Mouse (Mus musculus) embryo, embryonic 11.5 days (tissue): Measurements from ENCODE around the gene Tnfrsf13c.
"Not testable (repeated sequence)": the region's sequence is repeated elsewhere in the genome, so short reads cannot be mapped to it uniquely, and the experiment has no call there.

ENCODE experiments used
- DNase-seq: peaks from one replicate; pipeline ENCODE4 v3.0.0-alpha.2; 2012; ENCODE audit warnings: low read depth, low spot score

Gene Tnfrsf13c

DNA sequence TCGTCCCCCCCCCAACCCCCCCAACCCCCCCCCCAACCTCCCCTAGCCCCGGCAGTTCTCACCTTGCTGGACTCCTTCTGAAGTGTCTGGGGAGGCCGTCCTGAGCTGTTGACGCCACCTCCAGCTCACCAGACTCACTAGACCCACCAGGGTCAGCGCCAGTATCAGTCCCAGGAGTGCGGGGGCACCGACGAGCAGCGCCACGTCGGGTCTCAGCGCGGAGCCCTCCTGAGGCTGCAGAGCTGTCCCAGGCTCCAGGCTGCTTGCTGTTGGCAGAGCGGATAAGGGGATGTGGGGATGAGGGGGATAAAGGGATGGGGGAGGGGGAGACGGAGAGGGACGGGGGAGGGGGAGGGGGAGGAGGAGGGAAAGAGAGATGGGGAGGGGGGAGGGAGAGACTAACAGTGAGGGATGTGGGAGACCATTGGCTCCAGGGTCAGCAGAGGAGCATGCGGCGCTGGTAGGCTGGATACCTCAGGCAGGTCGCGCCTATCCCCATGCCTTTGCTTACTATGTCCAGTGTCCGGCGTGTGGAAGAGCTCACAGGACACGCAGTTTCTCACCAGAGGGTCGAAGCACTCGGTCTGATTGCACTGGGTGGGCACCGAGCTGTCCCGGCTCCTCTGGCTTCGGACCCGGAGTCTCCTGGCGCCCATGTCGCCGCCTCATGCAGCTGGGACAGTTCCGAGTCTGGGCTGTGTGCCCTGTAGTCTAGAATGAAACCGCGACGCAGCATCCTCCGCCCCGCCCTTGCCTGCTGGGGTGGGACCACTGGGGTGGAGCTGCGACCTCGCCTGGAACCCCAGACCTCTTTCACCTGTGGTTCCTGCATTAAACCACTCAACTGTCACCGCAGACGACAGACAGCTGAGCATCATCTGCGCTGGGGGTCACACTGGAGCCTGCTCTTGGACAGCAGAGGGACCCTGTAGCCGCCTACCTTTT, at the start of gene Tnfrsf13c:
Tnfrsf13c (minus strand) TSS at position 713 of the 945 bp plus-strand sequence.
- DNase-seq = no peak

DNA sequence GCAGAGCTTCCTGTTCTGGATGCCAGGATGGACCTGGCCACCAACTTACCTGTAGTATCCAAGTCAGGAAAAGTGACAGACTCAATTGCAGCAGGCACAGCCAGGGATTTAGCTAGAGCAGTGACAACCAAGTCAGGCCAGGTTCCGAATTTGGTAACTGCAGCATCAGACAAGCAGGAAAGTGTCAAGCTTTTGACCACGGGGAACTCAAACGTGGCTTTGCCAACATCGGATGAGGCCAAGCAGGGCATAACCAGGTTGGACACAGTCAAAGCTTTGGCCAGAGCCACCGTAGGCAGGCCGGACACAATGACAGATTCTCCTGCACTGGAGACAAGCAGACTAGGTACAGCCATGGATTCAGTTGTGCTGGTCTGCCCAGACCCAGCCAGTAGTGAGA, 48.1 kb upstream of the Tnfrsf13c start:
- no peak for DNase-seq

- peak; percentile 69 for DNase-seq
Observed at GRCm38 (mm10) chr15:82271201-82271600, 47.0 kb upstream of the Tnfrsf13c start.

DNA sequence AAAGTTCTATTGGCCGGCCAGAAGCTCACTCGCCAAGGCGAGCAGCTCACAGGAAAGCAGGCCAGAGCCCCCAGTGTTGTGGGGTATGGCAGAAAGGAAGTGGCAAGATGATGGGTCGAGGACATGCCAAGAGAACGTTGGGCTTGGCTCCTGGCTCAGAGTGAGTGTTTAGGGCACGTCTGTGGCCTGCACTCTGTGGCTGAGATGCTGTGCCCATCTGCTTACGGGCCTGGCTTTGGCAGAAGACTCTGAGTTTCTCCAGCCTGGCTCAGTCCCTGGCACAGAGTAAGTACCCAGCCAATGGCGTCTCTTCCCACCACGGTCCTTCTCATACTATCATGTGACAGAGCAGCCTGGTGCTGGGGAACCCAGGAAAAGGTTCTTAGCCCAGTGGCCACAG, 44.6 kb upstream of the Tnfrsf13c start:
- no peak for DNase-seq

- DNase-seq = no peak
Observed at GRCm38 (mm10) chr15:82268185-82268584, 44.0 kb upstream of the Tnfrsf13c start.

DNA sequence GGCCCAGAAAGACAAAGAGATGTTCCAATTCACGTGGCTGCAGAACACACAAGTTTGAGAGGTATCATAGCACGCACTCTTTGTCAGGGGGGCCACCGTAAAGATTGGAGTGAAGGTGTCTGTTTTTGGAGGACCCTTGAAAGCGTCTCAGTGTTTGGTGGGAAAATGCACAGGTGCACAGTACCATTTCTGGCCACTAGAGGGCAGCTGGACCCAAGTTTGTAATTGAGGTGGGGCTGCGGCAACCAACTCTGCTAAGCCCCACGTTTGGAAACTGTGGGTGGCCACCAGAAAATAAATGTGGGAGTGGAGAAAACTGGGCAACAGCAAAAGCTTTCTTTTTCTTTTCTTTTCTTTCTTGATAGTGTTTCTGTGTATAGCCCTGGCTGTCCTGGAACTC, 42.2 kb upstream of the Tnfrsf13c start:
- peak; percentile 44 for DNase-seq

DNA sequence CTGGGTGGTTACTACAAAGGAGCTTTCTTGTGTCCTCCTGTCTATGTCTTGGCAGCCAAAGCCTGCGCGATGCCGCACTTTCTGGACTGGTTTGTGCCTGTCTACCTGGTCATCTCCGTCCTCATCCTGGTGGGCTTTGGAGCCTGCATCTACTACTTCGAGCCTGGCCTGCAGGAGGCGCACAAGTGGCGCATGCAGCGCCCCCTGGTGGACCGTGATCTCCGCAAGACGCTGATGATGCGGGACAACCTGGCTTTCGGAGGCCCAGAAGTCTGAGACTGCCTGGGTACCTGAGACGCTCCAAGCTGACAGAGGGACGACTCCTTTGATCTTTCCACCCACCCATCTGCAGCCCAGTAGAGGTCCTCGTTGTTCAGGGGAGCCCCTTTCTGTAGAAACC, 35.3 kb upstream of the Tnfrsf13c start:
- peak; percentile 56 for DNase-seq

GRCm38 (mm10) chr15:82255944-82256383, 31.8 kb upstream of the Tnfrsf13c start:
- peak; percentile 27 for DNase-seq

- no peak for DNase-seq
Observed at GRCm38 (mm10) chr15:82255248-82255647, 31.1 kb upstream of the Tnfrsf13c start.

DNA sequence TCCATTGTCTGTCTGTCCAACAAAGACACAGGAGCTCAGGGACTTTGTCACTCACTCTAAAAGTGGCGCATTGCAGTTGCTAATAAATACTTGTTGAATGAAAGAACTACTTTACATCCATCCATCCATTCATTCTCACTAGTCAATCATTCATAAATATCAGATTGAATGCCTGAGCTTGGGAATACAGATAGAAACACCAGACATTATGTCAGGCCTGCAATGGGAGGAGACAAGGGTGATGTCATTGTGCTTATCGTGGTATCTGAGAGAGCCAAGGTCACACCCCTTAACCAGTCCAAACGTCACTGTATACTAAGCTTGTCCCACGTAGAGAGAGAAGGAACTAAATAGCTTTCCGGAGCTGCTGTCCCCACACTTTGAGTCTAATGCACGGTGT, 27.9 kb upstream of the Tnfrsf13c start, which contains the start of gene 1500009C09Rik:
1500009C09Rik (plus strand) TSS at position 301 of the 400 bp plus-strand sequence.
- no peak for DNase-seq

GRCm38 (mm10) chr15:82251579-82251978, 27.4 kb upstream of the Tnfrsf13c start:
- no peak for DNase-seq

GRCm38 (mm10) chr15:82247131-82247776, 23.1 kb upstream of the Tnfrsf13c start:
- no peak for DNase-seq

DNA sequence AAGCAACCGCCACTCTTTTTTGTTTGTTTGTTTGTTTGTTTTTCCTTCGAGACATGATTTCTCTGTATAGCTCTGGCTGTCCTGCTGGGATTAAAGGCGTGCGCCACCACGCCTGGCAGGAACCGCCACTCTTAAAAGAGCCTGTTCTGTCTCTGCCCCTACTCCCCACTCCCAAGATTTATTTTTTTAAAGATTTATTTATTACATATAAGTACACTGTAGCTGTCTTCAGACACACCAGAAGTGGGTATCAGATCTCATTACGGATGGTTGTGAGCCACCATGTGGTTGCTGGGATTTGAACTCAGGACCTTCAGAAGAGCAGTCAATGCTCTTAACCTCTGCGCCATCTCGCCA, 20.6 kb upstream of the Tnfrsf13c start:
- not testable (repeated sequence) for DNase-seq

GRCm38 (mm10) chr15:82244115-82244804, 20.1 kb upstream of the Tnfrsf13c start, which contains the start of gene Cenpm:
Gene Cenpm, minus strand, starts transcription at chr15:82244748.
- peak; percentile 84 for DNase-seq

GRCm38 (mm10) chr15:82243742-82244114, 19.6 kb upstream of the Tnfrsf13c start:
- no peak for DNase-seq

GRCm38 (mm10) chr15:82243311-82243710, 19.1 kb upstream of the Tnfrsf13c start:
- no peak for DNase-seq

DNA sequence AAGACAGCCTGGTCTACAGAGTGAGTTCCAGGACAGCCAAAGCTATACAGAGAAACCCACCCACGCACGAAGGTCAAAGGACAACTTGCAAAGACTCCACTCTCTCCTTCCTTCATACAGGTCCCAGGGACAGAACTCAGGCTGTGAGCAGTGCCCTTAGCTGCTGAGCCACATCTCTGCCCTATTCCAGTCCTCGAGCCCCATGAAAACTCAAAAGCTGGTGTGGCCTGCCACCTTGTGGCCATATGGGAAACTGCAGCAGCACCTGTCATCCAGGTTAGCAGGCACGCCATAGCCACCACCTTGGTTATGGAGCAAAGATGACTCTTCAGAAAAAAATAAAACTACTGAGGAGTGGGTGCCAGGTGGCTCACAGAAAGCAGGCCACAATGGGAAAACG, 12.4 kb upstream of the Tnfrsf13c start:
- DNase-seq = peak; percentile 65

GRCm38 (mm10) chr15:82235661-82236060, 11.5 kb upstream of the Tnfrsf13c start:
- DNase-seq = no peak

DNA sequence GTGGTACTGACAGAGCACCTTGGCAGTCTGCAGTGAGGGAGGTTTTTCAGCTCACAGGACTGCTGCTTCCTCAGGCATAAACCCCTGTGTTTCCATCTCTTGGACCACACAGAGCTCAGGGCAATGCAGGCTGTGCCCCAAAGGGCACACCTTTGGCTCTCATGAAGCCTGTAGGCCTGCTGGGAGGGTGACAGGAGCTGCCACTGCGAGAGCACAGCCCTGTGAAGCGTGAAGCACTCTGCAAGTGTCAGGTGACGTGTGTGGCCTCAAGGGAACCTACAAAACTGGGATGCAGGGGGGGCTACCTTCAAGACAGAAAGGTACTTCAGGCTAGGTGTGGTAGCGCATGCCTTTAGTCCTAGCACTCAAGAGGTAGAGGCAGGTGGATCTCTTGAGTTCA, 8.5 kb upstream of the Tnfrsf13c start:
- DNase-seq = no peak

DNA sequence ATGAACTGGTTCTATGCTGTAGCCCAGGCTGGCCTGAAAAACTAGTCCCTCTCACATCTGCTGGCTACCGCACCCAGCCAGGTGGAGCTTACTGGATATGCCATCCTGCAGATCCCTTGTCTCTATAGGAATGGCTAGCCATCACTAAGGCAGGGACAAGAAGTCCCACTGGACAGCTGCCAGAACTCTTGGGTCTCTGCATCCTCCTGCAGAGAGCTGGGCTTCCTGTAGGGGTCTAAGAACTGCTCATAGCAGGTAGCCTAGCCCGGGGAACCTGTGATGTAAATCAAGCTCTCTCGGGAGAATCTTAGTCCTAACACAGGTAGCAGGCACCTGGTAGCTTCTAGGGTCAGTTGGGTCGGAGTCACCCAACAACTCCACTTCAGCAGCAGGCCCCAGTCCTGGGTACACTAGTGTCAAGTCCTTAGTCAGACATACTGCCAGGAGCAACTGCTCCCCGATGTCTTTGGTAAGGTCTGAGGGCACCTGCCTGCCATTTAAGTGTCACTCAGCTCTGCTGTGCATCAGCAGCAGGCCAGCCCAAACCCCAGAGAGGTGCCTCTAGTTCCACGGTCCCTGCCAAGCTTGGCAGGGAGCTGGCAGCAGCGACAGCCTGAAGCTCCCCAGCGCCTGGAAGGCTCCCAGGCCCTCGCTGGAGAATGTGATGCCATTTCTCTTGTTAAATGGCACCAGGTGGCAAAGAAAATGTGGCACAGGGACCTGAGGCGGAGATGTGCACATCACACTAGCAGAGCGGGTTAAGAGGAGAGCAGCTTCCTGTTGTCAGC, 7.6 kb upstream of the Tnfrsf13c start:
- no peak for DNase-seq

DNA sequence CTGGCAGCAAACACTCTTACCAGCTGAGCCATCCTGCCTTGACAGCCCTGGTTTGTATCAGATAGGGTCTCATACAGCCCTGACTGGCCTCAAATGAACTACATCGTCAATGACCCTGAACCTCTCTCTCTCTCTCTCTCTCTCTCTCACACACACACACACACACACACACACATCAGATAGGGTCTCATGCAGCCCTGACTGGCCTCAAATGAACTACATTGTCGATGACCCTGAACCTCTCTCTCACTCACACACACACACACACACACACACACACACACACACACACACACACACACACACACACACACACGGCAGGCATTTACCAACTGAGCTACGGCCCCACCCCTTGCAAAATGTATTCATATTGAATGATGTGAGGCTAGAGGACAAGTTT, 6.9 kb upstream of the Tnfrsf13c start:
- no peak for DNase-seq
